Mouse (Mus musculus) heart, postnatal 4 days (tissue): ENCODE results near the gene Mchr1. TPM values are rescaled to one million over a fixed set of nuclear protein-coding genes. Genes with fewer than 3 reads are reported as not detected.

Experiments used
- DNase-seq: peaks from one replicate; pipeline ENCODE4 v3.0.0; 2021
- total RNA-seq, 2 experiments: library from RNA; stranded (reverse); gene quantifications; 2 replicates each; pipeline ENCODE4 v1.2.3; 2021

Mchr1 gene
- total RNA-seq, 2 experiments from 2014 or later: not detected

DNA sequence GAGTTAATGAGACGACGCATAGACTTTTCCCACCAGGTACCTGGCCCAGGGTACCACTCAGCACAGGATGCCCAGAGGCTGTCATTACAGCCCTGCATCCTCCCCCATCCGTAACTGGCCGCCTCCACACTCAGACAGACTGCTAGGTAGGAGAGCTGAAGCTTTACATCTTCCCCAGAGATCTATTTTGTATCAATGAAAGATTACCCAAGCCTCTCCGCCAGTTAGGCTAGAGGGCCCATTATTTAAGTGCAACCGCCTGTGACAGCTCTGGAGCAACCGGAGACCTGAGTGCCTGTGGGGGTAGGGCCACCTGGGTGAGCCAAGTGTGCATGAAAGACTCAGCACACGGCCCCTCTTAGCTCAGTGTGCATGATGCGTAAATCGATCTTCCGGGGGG is 42.6 kb downstream of the Mchr1 start:
- no peak for DNase-seq

DNA sequence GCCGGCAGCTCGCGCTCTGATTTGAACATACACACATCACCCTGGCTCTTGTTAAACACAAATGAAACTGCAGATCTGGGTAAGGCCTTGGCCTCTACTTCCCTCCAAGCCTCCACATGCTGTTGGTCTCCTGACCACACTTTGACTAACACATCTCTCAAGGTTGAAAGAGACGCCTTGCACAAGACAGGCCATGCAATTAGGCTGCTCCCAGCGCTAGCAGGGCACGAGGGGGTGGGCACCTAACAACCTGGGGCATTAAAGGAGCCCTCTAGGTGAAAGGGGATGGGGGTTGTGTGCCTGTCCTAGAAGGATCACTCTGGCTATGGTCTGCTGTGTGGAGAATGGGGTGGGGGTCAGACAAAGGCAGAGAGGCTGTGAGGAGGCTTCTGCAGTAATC is 43.4 kb downstream of the Mchr1 start:
- DNase-seq: no peak

DNA sequence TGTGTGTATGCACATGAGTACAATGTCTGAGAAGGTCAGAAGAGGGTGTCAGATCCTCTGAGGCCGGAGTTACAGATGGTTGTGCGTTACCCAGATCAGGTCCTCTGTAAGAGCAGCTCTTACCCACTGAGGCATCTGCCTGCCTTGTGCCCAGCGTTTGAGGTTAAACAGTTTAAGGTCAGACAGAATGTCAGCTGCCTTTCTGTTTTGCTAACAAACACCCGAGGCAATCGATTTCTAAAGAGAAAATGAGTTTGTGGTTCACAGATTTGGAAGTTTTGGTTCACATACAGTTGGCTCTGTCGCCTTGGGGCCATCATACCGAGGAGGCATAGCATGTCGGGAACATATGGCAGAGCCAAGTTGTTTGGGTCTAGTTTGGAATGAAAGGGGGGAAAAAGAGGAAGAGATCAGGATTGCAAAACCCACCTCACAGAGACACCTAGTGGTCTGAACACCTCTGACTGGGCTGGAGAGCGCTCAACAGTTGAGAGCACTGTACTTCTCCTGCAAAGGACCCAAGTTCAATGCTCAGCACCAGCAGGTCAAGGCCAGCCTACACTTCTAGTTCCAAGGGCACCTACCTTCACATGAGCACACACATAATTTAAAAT is 48.9 kb downstream of the Mchr1 start:
- no peak for DNase-seq

Other genes with a start within 250 kb of the Mchr1 start
- gene Mrtfa, start 44.7 kb upstream of the Mchr1 start, total RNA-seq: 10 to 100 TPM; 17.5 to 17.7 TPM
- 10 to 100 TPM; 31.9 to 32.8 TPM for gene Slc25a17, start 125.3 kb downstream of the Mchr1 start, total RNA-seq
- gene St13, start 164.6 kb downstream of the Mchr1 start, total RNA-seq: 100 to 1,000 TPM; 101 to 109 TPM
- 10 to 100 TPM; 12.3 to 14.9 TPM for gene Xpnpep3, start 164.6 kb downstream of the Mchr1 start, total RNA-seq
- not detected for gene Dnajb7, start 172.8 kb downstream of the Mchr1 start, total RNA-seq
- gene Rbx1, start 230.8 kb downstream of the Mchr1 start, total RNA-seq: 100 to 1,000 TPM; 166 to 176 TPM